Mouse (Mus musculus) hindbrain, embryonic 13.5 days (tissue): Measurements from ENCODE around the gene Cep68. TPM values are rescaled to one million over a fixed set of nuclear protein-coding genes. Genes with fewer than 3 reads are reported as not detected.

Experiments used
- ATAC-seq: fragments of 200-750 bp; cut with Nextera tagmentation; 2 replicates; pipeline ENCODE4 v1.8.0; 2017; ENCODE audit warnings: moderate TSS enrichment; ENCODE audit not compliant: low FRiP score
- H3K27ac ChIP-seq: fragments of 300-500 bp; sonication (generic); 2 replicates; pipeline ENCODE4 v1.5.1; 2015; ENCODE audit warnings: inconsistent platforms, mild to moderate bottlenecking, moderate library complexity
- H3K27me3 ChIP-seq: fragments of 300-500 bp; sonication (generic); 2 replicates; pipeline ENCODE4 v1.6.1; 2015; ENCODE audit warnings: mild to moderate bottlenecking, inconsistent platforms
- H3K36me3 ChIP-seq: fragments of 300-500 bp; sonication (generic); 2 replicates; pipeline ENCODE4 v1.6.1; 2015; ENCODE audit warnings: mild to moderate bottlenecking, inconsistent platforms
- H3K4me1 ChIP-seq: fragments of 300-500 bp; sonication (generic); replicated peaks from 2 replicates; pipeline ENCODE4 v1.6.1; 2015; ENCODE audit warnings: inconsistent platforms
- H3K4me2 ChIP-seq: fragments of 300-500 bp; sonication (generic); 2 replicates; pipeline ENCODE4 v1.6.1; 2015; ENCODE audit warnings: inconsistent platforms, mild to moderate bottlenecking, moderate library complexity
- H3K4me3 ChIP-seq: fragments of 300-500 bp; sonication (generic); 2 replicates; pipeline ENCODE4 v1.5.1; 2015; ENCODE audit warnings: mild to moderate bottlenecking, inconsistent platforms
- H3K9ac ChIP-seq: fragments of 300-500 bp; sonication (generic); 2 replicates; pipeline ENCODE4 v1.6.1; 2015; ENCODE audit warnings: mild to moderate bottlenecking, inconsistent platforms
- H3K9me3 ChIP-seq: fragments of 300-500 bp; sonication (generic); 2 replicates; pipeline ENCODE4 v1.6.1; 2016; ENCODE audit warnings: inconsistent platforms
- WGBS: fragments of 180-500 bp; shearing (Covaris S2); methylation state at CpG from one replicate; pipeline ENCODE4 v1.1.7; 2015; 5-methylcytosine and 5-hydroxymethylcytosine counted together
- polyA plus RNA-seq: library from polyadenylated mRNA; unstranded; fragments of >200 nt; fragmentation: Nextera tagmentation; extraction: Ambion mirVana; gene quantifications from 2 replicates; pipeline ENCODE4 v1.2.1, GENCODE M21; 2015

Gene Cep68
- polyA plus RNA-seq, 1 experiment from 2014 or later: 26.2 TPM

GRCm38 (mm10) chr11:20216415-20216814 lies 32.8 kb downstream of the Cep68 start:
- Histone ChIP-seq H3K27ac (no peak overlapping the region), H3K4me1 (peaks cover 5% of the 10 kb centered on the region; the same call in 1 of the 2 replicates), H3K9me3 (no peaks in the 10 kb centered on the region), H3K9ac (no peak overlapping the region), H3K27me3 (no peaks in the 10 kb centered on the region), H3K36me3 (peaks cover 44% of the 10 kb centered on the region), H3K4me2 (no peak overlapping the region), H3K4me3 (no peak overlapping the region)
- no peak for ATAC-seq
- WGBS: 91% methylated on average over 4 of the region's 4 CpGs

- H3K36me3 ChIP-seq: peaks cover 35% of the 10 kb centered on the region
- no peak overlapping the region for H3K4me2 ChIP-seq
- 100% methylated on average over 1 of the region's 1 CpGs for WGBS
- no peaks in the 10 kb centered on the region for H3K9me3 ChIP-seq
- peaks cover 14% of the 10 kb centered on the region for H3K4me1 ChIP-seq
- no peak overlapping the region for H3K4me3 ChIP-seq
- H3K9ac ChIP-seq: no peak overlapping the region
- H3K27ac ChIP-seq: no peak overlapping the region
- H3K27me3 ChIP-seq: no peaks in the 10 kb centered on the region
- ATAC-seq: no peak
Measured at GRCm38 (mm10) chr11:20214779-20215178, 34.5 kb downstream of the Cep68 start.

GRCm38 (mm10) chr11:20211838-20212237 lies 37.4 kb downstream of the Cep68 start:
- no peaks in the 10 kb centered on the region for H3K9me3 ChIP-seq
- H3K4me1 ChIP-seq: peaks cover 19% of the 10 kb centered on the region
- no peak overlapping the region for H3K27ac ChIP-seq
- peaks cover 11% of the 10 kb centered on the region for H3K36me3 ChIP-seq
- H3K27me3 ChIP-seq: no peaks in the 10 kb centered on the region
- H3K9ac ChIP-seq: no peak overlapping the region
- WGBS: 84% methylated on average over 2 of the region's 2 CpGs
- H3K4me3 ChIP-seq: no peak overlapping the region
- no peak for ATAC-seq
- no peak overlapping the region for H3K4me2 ChIP-seq

- WGBS: 86% methylated on average over 2 of the region's 2 CpGs
- H3K4me2 ChIP-seq: no peak overlapping the region
- H3K9ac ChIP-seq: no peak overlapping the region
- peaks cover 53% of the 10 kb centered on the region for H3K4me1 ChIP-seq
- no peaks in the 10 kb centered on the region for H3K36me3 ChIP-seq
- H3K4me3 ChIP-seq: no peak overlapping the region
- no peaks in the 10 kb centered on the region for H3K9me3 ChIP-seq
- ATAC-seq: no peak
- H3K27ac ChIP-seq: no peak overlapping the region
- no peaks in the 10 kb centered on the region for H3K27me3 ChIP-seq
Measured at GRCm38 (mm10) chr11:20207589-20207988, 41.6 kb downstream of the Cep68 start.

GRCm38 (mm10) chr11:20206626-20207223 lies 42.5 kb downstream of the Cep68 start:
- Histone ChIP-seq H3K4me2 (no peak overlapping the region), H3K36me3 (no peaks in the 10 kb centered on the region), H3K4me3 (no peak overlapping the region), H3K27me3 (no peaks in the 10 kb centered on the region), H3K27ac (no peak overlapping the region), H3K9me3 (no peaks in the 10 kb centered on the region), H3K4me1 (peaks cover 56% of the 10 kb centered on the region), H3K9ac (no peak overlapping the region)
- 85% methylated on average over 2 of the region's 2 CpGs for WGBS
- no peak for ATAC-seq

- Histone ChIP-seq H3K36me3 (no peaks in the 10 kb centered on the region), H3K4me2 (no peak overlapping the region), H3K27ac (no peak overlapping the region), H3K9ac (no peak overlapping the region), H3K27me3 (no peaks in the 10 kb centered on the region), H3K4me1 (peaks cover 49% of the 10 kb centered on the region), H3K4me3 (no peak overlapping the region), H3K9me3 (no peaks in the 10 kb centered on the region)
- no peak for ATAC-seq
- 90% methylated on average over 4 of the region's 4 CpGs for WGBS
Measured at GRCm38 (mm10) chr11:20205538-20205937, 43.7 kb downstream of the Cep68 start.

- no peak overlapping the region for H3K4me2 ChIP-seq
- no peak overlapping the region for H3K27ac ChIP-seq
- H3K36me3 ChIP-seq: no peaks in the 10 kb centered on the region
- H3K27me3 ChIP-seq: no peaks in the 10 kb centered on the region
- ATAC-seq: no peak
- no peaks in the 10 kb centered on the region for H3K9me3 ChIP-seq
- H3K4me3 ChIP-seq: no peak overlapping the region
- no peak overlapping the region for H3K9ac ChIP-seq
- 82% methylated on average over 9 of the region's 9 CpGs for WGBS
- H3K4me1 ChIP-seq: peaks cover 47% of the 10 kb centered on the region
Measured at GRCm38 (mm10) chr11:20204870-20205446, 44.3 kb downstream of the Cep68 start.

- WGBS: 80% methylated on average over 2 of the region's 2 CpGs
- H3K9ac ChIP-seq: no peak overlapping the region
- H3K4me1 ChIP-seq: peaks cover 47% of the 10 kb centered on the region
- H3K36me3 ChIP-seq: no peaks in the 10 kb centered on the region
- H3K9me3 ChIP-seq: no peaks in the 10 kb centered on the region
- no peaks in the 10 kb centered on the region for H3K27me3 ChIP-seq
- no peak overlapping the region for H3K27ac ChIP-seq
- H3K4me3 ChIP-seq: no peak overlapping the region
- no peak for ATAC-seq
- 0 out of 2 replicates have a peak overlapping the region, but pooled peaks have one; percentile 2 for H3K4me2 ChIP-seq
Measured at GRCm38 (mm10) chr11:20204321-20204720, 44.9 kb downstream of the Cep68 start.

- H3K9me3 ChIP-seq: no peaks in the 10 kb centered on the region
- H3K4me3 ChIP-seq: peak overlapping the region; percentile 97
- no peaks in the 10 kb centered on the region for H3K27me3 ChIP-seq
- 59% methylated on average over 7 of the region's 7 CpGs for WGBS
- H3K4me2 ChIP-seq: peak overlapping the region; percentile 85
- H3K9ac ChIP-seq: peak overlapping the region; percentile 98
- no peaks in the 10 kb centered on the region for H3K36me3 ChIP-seq
- no peak overlapping the region for H3K27ac ChIP-seq
- ATAC-seq: no peak
- peaks cover 44% of the 10 kb centered on the region for H3K4me1 ChIP-seq
Measured at GRCm38 (mm10) chr11:20202299-20203011, 46.8 kb downstream of the Cep68 start.

GRCm38 (mm10) chr11:20201661-20202101 lies 47.5 kb downstream of the Cep68 start:
- Histone ChIP-seq H3K4me3 (peak overlapping the region; percentile 97), H3K9me3 (no peaks in the 10 kb centered on the region), H3K4me2 (peak overlapping the region; percentile 85), H3K36me3 (no peaks in the 10 kb centered on the region), H3K27ac (peak overlapping the region; percentile 98), H3K4me1 (peaks cover 41% of the 10 kb centered on the region), H3K27me3 (no peaks in the 10 kb centered on the region), H3K9ac (peak overlapping the region; percentile 98)
- ATAC-seq: peak; percentile 30
- WGBS: under 1% methylated on average over 40 of the region's 40 CpGs

GRCm38 (mm10) chr11:20200713-20201575 lies 48.3 kb downstream of the Cep68 start, which contains the start of gene Rab1a:
TSS of gene Rab1a (plus strand) at chr11:20201432.
- peak; percentile 99 for ATAC-seq
- Histone ChIP-seq H3K4me3 (peak within 1 kb of the TSS; percentile 97), H3K36me3 (no peaks in the 10 kb centered on the region), H3K27ac (peak within 1 kb of the TSS; percentile 98), H3K27me3 (no peaks in the 10 kb centered on the region), H3K4me1 (peaks cover 34% of the 10 kb centered on the region), H3K9me3 (no peaks in the 10 kb centered on the region), H3K9ac (peak within 1 kb of the TSS; percentile 98), H3K4me2 (peak within 1 kb of the TSS; percentile 85)
- WGBS: 1% methylated on average over 54 of the region's 54 CpGs
